Mouse (Mus musculus) MEL (cell line): Measurements from ENCODE around the gene Ppp1r2. TPM values are rescaled to one million over a fixed set of nuclear protein-coding genes. Genes with fewer than 3 reads are reported as not detected.
A peak's percentile ranks its signal among the peaks of the same experiment; 100 is the strongest.

Source experiments
- DNase-seq: peaks from one replicate; pipeline ENCODE4 v3.0.0; 2011; ENCODE audit warnings: low read depth, low spot score
- H3K27ac ChIP-seq: 2 replicates; pipeline ENCODE4 v1.5.1; 2012; ENCODE audit warnings: low read depth, mild to moderate bottlenecking, control low read depth, low read length, moderate library complexity; ENCODE audit not compliant: control insufficient read depth
- H3K27me3 ChIP-seq, 2 experiments: fragments of 150-350 bp in 1 of 2; sonication (generic) in 1 of 2; 2 replicates each; pipeline ENCODE4 v1.6.1; 2012; ENCODE audit warnings: low read length in 2 of 2, mild to moderate bottlenecking in 2 of 2, improper control_type of control experiment in 1 of 2, moderate library complexity in 1 of 2; ENCODE audit not compliant: insufficient read depth in 2 of 2, control insufficient read depth in 1 of 2
- H3K36me3 ChIP-seq, 2 experiments: 2 replicates each; pipeline ENCODE4 v1.6.1; 2012 to 2014; ENCODE audit warnings: low read length in 2 of 2, improper control_type of control experiment in 1 of 2, inconsistent platforms in 1 of 2, mild to moderate bottlenecking in 1 of 2; ENCODE audit not compliant: insufficient read depth in 2 of 2, control insufficient read depth in 1 of 2
- H3K4me1 ChIP-seq, 2 experiments: fragments of 150-350 bp in 1 of 2; sonication (generic) in 1 of 2; 2 replicates each; pipeline ENCODE4 v1.6.1; 2012; ENCODE audit warnings: low read length in 2 of 2, improper control_type of control experiment in 1 of 2, mild to moderate bottlenecking in 1 of 2; ENCODE audit not compliant: insufficient read depth in 2 of 2, control insufficient read depth in 1 of 2
- H3K4me3 ChIP-seq, 2 experiments: fragments of 150-350 bp in 1 of 2; sonication (generic) in 1 of 2; 2 replicates each; pipeline ENCODE4 v1.5.1; 2012; ENCODE audit warnings: low read depth in 2 of 2, low read length in 2 of 2, mild to moderate bottlenecking in 2 of 2, moderate library complexity in 2 of 2, control low read depth in 1 of 2, improper control_type of control experiment in 1 of 2; ENCODE audit not compliant: control insufficient read depth in 1 of 2, insufficient read depth in 1 of 2
- H3K79me2 ChIP-seq: 2 replicates; pipeline ENCODE4 v1.6.1; 2012; ENCODE audit warnings: mild to moderate bottlenecking, low read length, moderate library complexity; ENCODE audit not compliant: control insufficient read depth, poor library complexity, insufficient read depth
- H3K9ac ChIP-seq: 2 replicates; pipeline ENCODE4 v1.6.1; 2012; ENCODE audit warnings: low read depth, mild to moderate bottlenecking, control low read depth, low read length, moderate library complexity; ENCODE audit not compliant: control insufficient read depth, poor library complexity, severe bottlenecking
- H3K9me3 ChIP-seq: fragments of 150-350 bp; sonication (generic); replicated peaks from 2 replicates; pipeline ENCODE4 v1.6.1; 2012; ENCODE audit warnings: mild to moderate bottlenecking, low read length, improper control_type of control experiment, moderate library complexity; ENCODE audit not compliant: insufficient read depth
- BHLHE40 ChIP-seq: IDR thresholded peaks from 2 replicates; pipeline ENCODE4 v1.6.1; 2012; ENCODE audit warnings: low read depth, mild to moderate bottlenecking, inconsistent platforms, low read length, improper control_type of control experiment, borderline replicate concordance
- CHD1 ChIP-seq: IDR thresholded peaks from 2 replicates; pipeline ENCODE4 v1.6.1; 2012; ENCODE audit warnings: low read depth, mild to moderate bottlenecking, inconsistent platforms, low read length, improper control_type of control experiment
- CHD2 ChIP-seq: IDR thresholded peaks from 2 replicates; pipeline ENCODE4 v1.6.1; 2011; ENCODE audit warnings: low read length, improper control_type of control experiment
- E2F4 ChIP-seq: IDR thresholded peaks from 2 replicates; pipeline ENCODE4 v1.6.1; 2011; ENCODE audit warnings: low read depth, low read length, improper control_type of control experiment, borderline replicate concordance
- EP300 ChIP-seq, 2 experiments: IDR thresholded peaks; 2 replicates each; pipeline ENCODE4 v1.6.1; 2011; ENCODE audit warnings: improper control_type of control experiment in 2 of 2, low read length in 2 of 2, low read depth in 1 of 2, mild to moderate bottlenecking in 1 of 2
- ETS1 ChIP-seq: IDR thresholded peaks from 2 replicates; pipeline ENCODE4 v1.6.1; 2012; ENCODE audit warnings: low read depth, mild to moderate bottlenecking, inconsistent platforms, low read length, improper control_type of control experiment, moderate library complexity
- GABPA ChIP-seq: IDR thresholded peaks from 2 replicates; pipeline ENCODE4 v1.6.1; 2012; ENCODE audit warnings: low read depth, mild to moderate bottlenecking, inconsistent platforms, low read length, improper control_type of control experiment, moderate library complexity
- GATA1 ChIP-seq: IDR thresholded peaks from 2 replicates; pipeline ENCODE4 v1.6.1; 2011; ENCODE audit warnings: low read depth, low read length, improper control_type of control experiment
- HCFC1 ChIP-seq: IDR thresholded peaks from 2 replicates; pipeline ENCODE4 v1.6.1; 2012; ENCODE audit warnings: low read depth, mild to moderate bottlenecking, inconsistent platforms, low read length, improper control_type of control experiment, moderate library complexity
- KAT2A ChIP-seq: conservative IDR thresholded peaks from 2 replicates; pipeline ENCODE4 v1.6.1; 2012; ENCODE audit warnings: low read depth, low read length, improper control_type of control experiment, inconsistent platforms
- MAX ChIP-seq: IDR thresholded peaks from 2 replicates; pipeline ENCODE4 v1.6.1; 2011; ENCODE audit warnings: low read length, improper control_type of control experiment
- MAZ ChIP-seq: IDR thresholded peaks from 2 replicates; pipeline ENCODE4 v1.6.1; 2012; ENCODE audit warnings: low read depth, mild to moderate bottlenecking, inconsistent platforms, low read length, improper control_type of control experiment
- MEF2A ChIP-seq: IDR thresholded peaks from 2 replicates; pipeline ENCODE4 v1.6.1; 2014; ENCODE audit warnings: low read depth, mild to moderate bottlenecking, inconsistent platforms, low read length, improper control_type of control experiment; ENCODE audit not compliant: poor library complexity, insufficient replicate concordance, severe bottlenecking; ENCODE audit errors: extremely low read depth
- MYC ChIP-seq: IDR thresholded peaks from 2 replicates; pipeline ENCODE4 v1.6.1; 2011; ENCODE audit warnings: low read depth, mild to moderate bottlenecking, low read length, improper control_type of control experiment, moderate library complexity
- NRF1 ChIP-seq: IDR thresholded peaks from 2 replicates; pipeline ENCODE4 v1.6.1; 2014; ENCODE audit warnings: low read depth, mild to moderate bottlenecking, inconsistent platforms, low read length, improper control_type of control experiment, moderate library complexity; ENCODE audit not compliant: poor library complexity, insufficient read depth, severe bottlenecking
- RAD21 ChIP-seq: IDR thresholded peaks from 2 replicates; pipeline ENCODE4 v1.6.1; 2011; ENCODE audit warnings: mild to moderate bottlenecking, low read depth, low read length, improper control_type of control experiment
- TBP ChIP-seq: IDR thresholded peaks from 2 replicates; pipeline ENCODE4 v1.8.0; 2011; ENCODE audit warnings: low read depth, low read length, improper control_type of control experiment
- TCF12 ChIP-seq: IDR thresholded peaks from 2 replicates; pipeline ENCODE4 v1.6.1; 2014; ENCODE audit warnings: low read depth, mild to moderate bottlenecking, inconsistent platforms, low read length, improper control_type of control experiment, moderate library complexity
- UBTF ChIP-seq: IDR thresholded peaks from 2 replicates; pipeline ENCODE4 v1.6.1; 2012; ENCODE audit warnings: low read depth, mild to moderate bottlenecking, inconsistent platforms, low read length, improper control_type of control experiment, moderate library complexity, borderline replicate concordance; ENCODE audit not compliant: insufficient read depth
- ZKSCAN1 ChIP-seq: IDR thresholded peaks from 2 replicates; pipeline ENCODE4 v1.6.1; 2012; ENCODE audit warnings: low read depth, mild to moderate bottlenecking, inconsistent platforms, low read length, improper control_type of control experiment, moderate library complexity
- polyA plus RNA-seq, 2 experiments: library from polyadenylated mRNA; stranded (reverse) in 1 of 2; unstranded in 1 of 2; fragments of >175 nt in 1 of 2; fragments of >200 nt in 1 of 2; gene quantifications; 2 replicates each; pipeline versions ENCODE4 v1.2.1 to v1.2.4; 2012; ENCODE audit warnings: low replicate concordance in 2 of 2, low read depth in 1 of 2; ENCODE audit not compliant: insufficient read length in 2 of 2, insufficient read depth in 1 of 2, missing spikeins in 1 of 2
- total RNA-seq: library from RNA; depleted of rRNA; stranded (reverse); fragments of 300-350 nt; gene quantifications from 2 replicates; pipeline ENCODE4 v1.2.3, GENCODE M21; 2012

The Ppp1r2 gene
- total and polyA plus RNA-seq, 3 experiments, result 31.2 to 36.2 TPM; not detected in 1

DNA sequence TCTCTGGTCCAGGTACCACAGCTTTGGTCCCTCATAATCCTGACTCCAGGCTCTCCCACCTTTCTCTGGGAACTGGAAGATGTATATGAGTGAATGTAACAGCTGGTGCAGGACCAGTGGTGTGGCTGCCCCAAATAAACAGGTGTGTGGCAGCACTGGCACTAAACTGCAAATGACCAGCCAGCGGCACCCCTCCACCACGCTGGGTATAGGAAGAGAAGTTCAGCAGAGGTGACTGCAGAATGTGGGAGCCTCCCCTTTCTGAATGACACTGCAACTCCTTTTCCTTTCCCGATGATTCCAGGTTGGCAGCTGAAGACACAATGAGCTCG is 41.9 kb downstream of the Ppp1r2 start:
- peaks cover 2 to 18% of the 10 kb centered on the region in 2 experiments; a peak in 3 of 4 replicates for H3K4me1 ChIP-seq
- peak overlapping the region; percentile 18 for H3K9ac ChIP-seq
- no peak overlapping the region for H3K27ac ChIP-seq
- TF ChIP-seq ETS1 (no peak), E2F4 (no peak), HCFC1 (no peak), CHD1 (no peak)
- TF ChIP-seq, all 39 proteins: peak for 0
- DNase-seq, result no peak
- Histone ChIP-seq H3K9me3 (no peaks in the 10 kb centered on the region), H3K27me3 (no peaks in the 10 kb centered on the region), H3K36me3 (peaks cover 0 to 2% of the 10 kb centered on the region in 2 experiments; a peak in 1 of 4 replicates), H3K79me2 (no peaks in the 10 kb centered on the region; the same call in 1 of the 2 replicates), H3K4me3 (peak overlapping the region; percentile 24 to 54; a peak in 3 of 4 replicates)

DNA sequence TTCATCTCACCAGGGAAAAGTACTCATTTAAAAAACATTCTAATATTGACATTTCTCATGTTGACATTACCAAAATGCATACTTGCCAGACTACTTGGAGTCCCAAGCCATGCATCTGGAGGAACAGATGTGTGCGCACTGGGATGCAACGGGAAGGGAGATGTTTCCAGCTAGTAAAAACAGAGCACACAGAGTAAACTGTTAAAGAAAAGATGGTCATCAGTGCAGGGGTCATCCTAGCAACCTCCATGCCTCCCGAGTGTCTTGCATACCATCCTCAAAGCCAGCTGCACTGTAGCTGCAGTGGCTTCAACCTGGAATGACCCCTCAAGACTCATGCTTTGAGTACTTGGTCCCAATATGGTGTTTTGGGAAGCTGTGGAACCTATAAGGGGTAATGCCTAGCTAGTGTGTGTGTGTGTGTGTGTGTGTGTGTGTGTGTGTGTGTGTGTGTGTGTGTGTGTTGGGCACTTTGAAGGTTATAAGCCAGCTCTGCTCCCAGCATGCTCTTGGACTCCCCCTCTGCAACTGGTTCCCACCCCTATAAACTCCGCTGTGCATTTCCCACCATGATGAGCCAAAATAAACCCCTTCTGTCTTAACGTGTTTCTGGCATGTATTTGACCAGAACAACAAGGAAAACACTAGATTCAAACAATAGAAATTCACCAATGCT is 42.4 kb downstream of the Ppp1r2 start:
- Histone ChIP-seq H3K4me1 (peaks cover 2 to 18% of the 10 kb centered on the region in 2 experiments; a peak in 3 of 4 replicates), H3K27me3 (no peaks in the 10 kb centered on the region), H3K27ac (no peak overlapping the region), H3K79me2 (no peaks in the 10 kb centered on the region; the same call in 1 of the 2 replicates), H3K9ac (no peak overlapping the region), H3K36me3 (peaks cover 0 to 2% of the 10 kb centered on the region in 2 experiments; a peak in 1 of 4 replicates), H3K4me3 (no peak overlapping the region), H3K9me3 (no peaks in the 10 kb centered on the region)
- TF ChIP-seq UBTF (no peak), TCF12 (no peak), GABPA (no peak)
- DNase-seq, result no peak

DNA sequence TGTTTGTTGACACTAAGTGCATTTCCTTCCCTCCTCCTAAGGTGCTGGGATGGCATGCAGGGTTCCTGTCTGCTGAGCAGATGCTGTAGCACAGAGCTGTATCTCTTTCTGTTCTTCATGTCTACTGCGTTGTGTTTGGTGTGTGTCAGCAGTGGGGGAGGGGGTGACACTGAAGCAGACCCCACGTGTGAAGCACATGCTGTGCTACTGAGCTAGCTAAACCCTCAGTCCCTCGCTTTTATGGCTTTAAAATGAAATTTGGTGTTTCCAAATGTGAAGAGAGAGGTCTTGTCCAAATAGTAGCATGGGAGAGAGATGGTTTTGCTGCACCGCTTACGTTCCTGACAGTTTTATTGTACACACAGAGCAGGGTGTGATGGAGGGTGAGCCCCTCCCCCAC is 43.5 kb downstream of the Ppp1r2 start:
- Histone ChIP-seq H3K27ac (no peak overlapping the region), H3K36me3 (peaks cover 0 to 2% of the 10 kb centered on the region in 2 experiments; a peak in 1 of 4 replicates), H3K4me3 (no peak overlapping the region), H3K4me1 (peaks cover 2 to 18% of the 10 kb centered on the region in 2 experiments; a peak in 3 of 4 replicates), H3K9ac (no peak overlapping the region), H3K9me3 (no peaks in the 10 kb centered on the region), H3K79me2 (no peaks in the 10 kb centered on the region; the same call in 1 of the 2 replicates), H3K27me3 (no peaks in the 10 kb centered on the region)
- TF ChIP-seq GABPA (no peak), TCF12 (no peak), ETS1 (no peak), RAD21 (no peak), CHD2 (no peak), MAZ (no peak), GATA1 (no peak), EP300 (IDR thresholded peaks at IDR 0.05; ENCODE audit: low read depth in 1 of 2, low read length in 2 of 2) (no peak), UBTF (no peak), BHLHE40 (no peak), MAX (no peak), MYC (no peak), ZKSCAN1 (no peak), NRF1 (no peak), KAT2A (no peak), MEF2A (no peak), TBP (no peak)
- no peak for DNase-seq
